In genomic region chrX:168124043-168124442, GRCm38 (mm10) we compare ENCODE assay signal across 9 mouse cellular contexts.
DNase-seq lines count a peak whose midpoint lies in the region; ATAC-seq lines count a peak whose summit lies in the region.
"Had no signal": no experiment of that assay in that cellular context is flagged by ENCODE, and none has a peak within 500 bp of the region (broad histone marks: within the 10 kb centered on the region; RNA-seq: fewer than 3 reads in every experiment).

No protein-coding gene starts in this region.

- peaks cover 16% of the 10 kb centered on the region; the same call in 1 of the 2 replicates for H3K27me3 ChIP-seq in kidney, embryonic 14.5 days (ENCODE audit: control insufficient read depth, insufficient read depth, low read length)
- peaks cover 16% of the 10 kb centered on the region for H3K27me3 ChIP-seq in embryonic facial prominence, embryonic 11.5 days (ENCODE audit: control insufficient read depth, insufficient read depth, low read length)
- peaks cover 57% of the 10 kb centered on the region for H3K27me3 ChIP-seq in hindbrain, embryonic 13.5 days
- H3K27me3 ChIP-seq in neural tube, embryonic 12.5 days (replicated peaks) = peaks cover 35% of the 10 kb centered on the region

- no peaks in the 10 kb centered on the region for H3K4me1 ChIP-seq in kidney, embryonic 14.5 days (ENCODE audit: control insufficient read depth, insufficient read depth, low read length)
- no peaks in the 10 kb centered on the region for H3K4me1 ChIP-seq in embryonic facial prominence, embryonic 11.5 days (ENCODE audit: control insufficient read depth, insufficient read depth, low read length)
- H3K4me1 ChIP-seq in hindbrain, embryonic 13.5 days (replicated peaks) = no peaks in the 10 kb centered on the region
- H3K4me1 ChIP-seq in neural tube, embryonic 12.5 days = no peaks in the 10 kb centered on the region

- ATAC-seq in kidney, embryonic 14.5 days (ENCODE audit: low FRiP score, low TSS enrichment) = no peak
- no peak for ATAC-seq in embryonic facial prominence, embryonic 11.5 days (replicated peaks; ENCODE audit: insufficient number of reproducible peaks, low FRiP score, low TSS enrichment, low read depth)
- no peak for ATAC-seq in hindbrain, embryonic 13.5 days (ENCODE audit: low FRiP score)
- ATAC-seq in neural tube, embryonic 12.5 days (ENCODE audit: low FRiP score, low read depth) = no peak

- peak overlapping the region; percentile 65 for H3K4me2 ChIP-seq in kidney, embryonic 14.5 days (replicated peaks; ENCODE audit: low read depth, low read length)
- peak overlapping the region; percentile 74 for H3K4me2 ChIP-seq in embryonic facial prominence, embryonic 11.5 days (ENCODE audit: low read depth, low read length)
- H3K4me2 ChIP-seq in hindbrain, embryonic 13.5 days = peak overlapping the region; percentile 64
- H3K4me2 ChIP-seq in neural tube, embryonic 12.5 days (replicated peaks) = peak overlapping the region; percentile 73

- no peaks in the 10 kb centered on the region for H3K9me3 ChIP-seq in kidney, embryonic 14.5 days (ENCODE audit: control insufficient read depth, low read length)
- H3K9me3 ChIP-seq in embryonic facial prominence, embryonic 11.5 days (replicated peaks; ENCODE audit: control insufficient read depth, low read length) = no peaks in the 10 kb centered on the region
- H3K9me3 ChIP-seq in hindbrain, embryonic 13.5 days = no peaks in the 10 kb centered on the region
- H3K9me3 ChIP-seq in neural tube, embryonic 12.5 days = no peaks in the 10 kb centered on the region
- H3K9me3 ChIP-seq: G1E had no signal

- H3K36me3 ChIP-seq in kidney, embryonic 14.5 days (ENCODE audit: control insufficient read depth, insufficient read depth, low read length) = no peaks in the 10 kb centered on the region
- no peaks in the 10 kb centered on the region for H3K36me3 ChIP-seq in embryonic facial prominence, embryonic 11.5 days (replicated peaks; ENCODE audit: control insufficient read depth, insufficient read depth, low read depth, low read length)
- no peaks in the 10 kb centered on the region for H3K36me3 ChIP-seq in hindbrain, embryonic 13.5 days
- H3K36me3 ChIP-seq in neural tube, embryonic 12.5 days = no peaks in the 10 kb centered on the region
- H3K36me3 ChIP-seq: G1E had no signal

- 23% methylated on average over 8 of the region's 8 CpGs for WGBS in kidney, embryonic 14.5 days
- 28% methylated on average over 8 of the region's 8 CpGs for WGBS in embryonic facial prominence, embryonic 11.5 days
- 9% methylated on average over 8 of the region's 8 CpGs for WGBS in hindbrain, embryonic 13.5 days
- 19% methylated on average over 8 of the region's 8 CpGs for WGBS in neural tube, embryonic 12.5 days

- no peak for DNase-seq in kidney, postnatal 25 days
- no peak for DNase-seq in embryonic facial prominence, embryonic 11.5 days (ENCODE audit: low spot score)
- no peak for DNase-seq in frontal cortex, postnatal 10 days (ENCODE audit: low spot score in 2 of 2)
- no peak for DNase-seq in kidney, adult 8-10 months
- DNase-seq in adrenal gland, adult 8-10 months = no peak

- no peak overlapping the region for H3K27ac ChIP-seq in kidney, embryonic 14.5 days (ENCODE audit: low read depth, low read length)
- H3K27ac ChIP-seq in embryonic facial prominence, embryonic 11.5 days (replicated peaks; ENCODE audit: low read depth, low read length) = no peak overlapping the region
- no peak overlapping the region for H3K27ac ChIP-seq in hindbrain, embryonic 13.5 days
- H3K27ac ChIP-seq in neural tube, embryonic 12.5 days = no peak overlapping the region

- H3K9ac ChIP-seq in kidney, embryonic 14.5 days (ENCODE audit: low read depth, low read length) = no peak overlapping the region
- H3K9ac ChIP-seq in embryonic facial prominence, embryonic 11.5 days (replicated peaks; ENCODE audit: low read length) = no peak overlapping the region
- peak overlapping the region; percentile 68; the same call in 1 of the 2 replicates for H3K9ac ChIP-seq in hindbrain, embryonic 13.5 days
- no peak overlapping the region for H3K9ac ChIP-seq in neural tube, embryonic 12.5 days

- H3K4me3 ChIP-seq in kidney, embryonic 14.5 days (ENCODE audit: low read length) = peak overlapping the region; percentile 40
- no peak overlapping the region for H3K4me3 ChIP-seq in embryonic facial prominence, embryonic 11.5 days (ENCODE audit: low read depth, low read length)
- peak overlapping the region; percentile 50 for H3K4me3 ChIP-seq in hindbrain, embryonic 13.5 days
- peak overlapping the region; percentile 38; the same call in 1 of the 2 replicates for H3K4me3 ChIP-seq in neural tube, embryonic 12.5 days
